ENCODE assay signal across 14 mouse cellular contexts in genomic region chr5:92484880-92485279, GRCm38 (mm10). TPM values are rescaled to one million over a fixed set of nuclear protein-coding genes. Genes with fewer than 3 reads are reported as not detected.
DNase-seq lines count a peak whose midpoint lies in the region; ATAC-seq and TF ChIP-seq lines count a peak whose summit lies in the region.
"Had no signal": no experiment of that assay in that cellular context is flagged by ENCODE, and none has a peak within 500 bp of the region (broad histone marks: within the 10 kb centered on the region; RNA-seq: fewer than 3 reads in every experiment).

No protein-coding gene starts in this region.

- H3K27ac ChIP-seq in spleen, adult 2 months (ENCODE audit: insufficient read depth, low read length): no peak overlapping the region
- H3K27ac ChIP-seq: forebrain, embryonic 13.5 days; kidney, embryonic 15.5 days; limb, embryonic 13.5 days; midbrain, embryonic 10.5 days had no signal

- no peak for TF ChIP-seq POLR2A in spleen, adult 2 months (IDR thresholded peaks at IDR 0.05; ENCODE audit: low read depth, low read length)

- no peak overlapping the region for H3K4me3 ChIP-seq in spleen, adult 2 months (ENCODE audit: extremely low read depth, insufficient read depth, insufficient read length)
- H3K4me3 ChIP-seq: forebrain, embryonic 13.5 days; kidney, embryonic 15.5 days; limb, embryonic 13.5 days; midbrain, embryonic 10.5 days had no signal

- DNase-seq in spleen, adult 2 months (ENCODE audit: low read depth in 1 of 2, low spot score in 2 of 2): peak; percentile 12 to 33
- no peak for DNase-seq in spleen, postnatal 14 days (ENCODE audit: low spot score in 2 of 2)
- DNase-seq in natural killer cell, adult 2 months (ENCODE audit: low spot score in 2 of 2): peak; percentile 31 to 56
- no peak for DNase-seq in urinary bladder, adult 18-20 months (ENCODE audit: low spot score in 2 of 2)
- no peak for DNase-seq in layer of hippocampus, postnatal 25 days (ENCODE audit: extremely low spot score in 1 of 2, low spot score in 1 of 2)
- DNase-seq in gastrocnemius, postnatal 36 days: no peak
- DNase-seq: adrenal gland, adult 8-10 months; cerebellum, adult 18-20 months; right cerebral cortex, postnatal 25 days had no signal

- peaks cover 14% of the 10 kb centered on the region for H3K36me3 ChIP-seq in spleen, adult 2 months (ENCODE audit: control insufficient read depth, insufficient read depth, low read length)

- peaks cover 4% of the 10 kb centered on the region; the same call in 1 of the 2 replicates for H3K4me1 ChIP-seq in spleen, adult 2 months (ENCODE audit: control insufficient read depth, insufficient read depth, insufficient read length)
- H3K4me1 ChIP-seq: midbrain, embryonic 10.5 days had no signal

- intact Hi-C loops in gastrocnemius, postnatal 36 days (cut with DNase I): no loop called here

- peak; percentile 30 to 46; a peak in 1 of 4 replicates for ATAC-seq in hematopoietic stem cell, adult 5-6 weeks (replicated peaks in 1 of 2; ENCODE audit: insufficient read depth in 1 of 2, low FRiP score in 2 of 2, low TSS enrichment in 1 of 2, low read depth in 1 of 2, poor library complexity in 2 of 2, severe bottlenecking in 2 of 2)
- ATAC-seq: forebrain, embryonic 13.5 days had no signal

- H3K27me3 ChIP-seq in spleen, adult 2 months (ENCODE audit: control insufficient read depth, insufficient read depth, low read length): no peaks in the 10 kb centered on the region
- H3K27me3 ChIP-seq: forebrain, embryonic 13.5 days; kidney, embryonic 15.5 days; limb, embryonic 13.5 days had no signal

- TF ChIP-seq CTCF in spleen, adult 2 months (IDR thresholded peaks at IDR 0.05; ENCODE audit: extremely low read depth, insufficient read depth, insufficient read length, insufficient replicate concordance): no peak

- WGBS in spleen, adult 2 months: 52% methylated on average over 7 of the region's 7 CpGs

RNA-seq across cellular contexts. Expression of gene Scarb2, which starts 21.8 kb away (rescaled TPM):
- 15.4 and 16.0 TPM in 2 replicates for polyA plus RNA-seq in spleen, adult 2 months (2012; rRNA removed)
- total RNA-seq in hematopoietic stem cell, adult 5-6 weeks (2017): 51.3 and 59.4 TPM in 2 replicates
- total RNA-seq in layer of hippocampus, postnatal 25 days (2021): 10 to 100 TPM; 91.2 to 92.7 TPM
- total RNA-seq in gastrocnemius, postnatal 36 days (2021): 10 to 100 TPM; 69.8 to 76.7 TPM

RNA-seq across cellular contexts. Expression of gene Nup54, which starts 49.9 kb away (rescaled TPM):
- polyA plus RNA-seq in spleen, adult 2 months (2012; rRNA removed): 12.2 and 12.4 TPM in 2 replicates
- 61.3 and 76.1 TPM in 2 replicates for total RNA-seq in hematopoietic stem cell, adult 5-6 weeks (2017)
- total RNA-seq in layer of hippocampus, postnatal 25 days (2021): 10 to 100 TPM; 30.0 to 38.5 TPM
- total RNA-seq in gastrocnemius, postnatal 36 days (2021): 1 to 10 TPM; 8.1 to 8.2 TPM

Comparison
In these comparisons a context has a peak if more than half of its experiments do, and no peak if none do; other contexts are left out.
1. DNase-seq: peak in spleen, adult 2 months (2 of 2) and natural killer cell, adult 2 months (2 of 2); none in spleen, postnatal 14 days (0 of 2), urinary bladder, adult 18-20 months (0 of 2), layer of hippocampus, postnatal 25 days (0 of 2) and gastrocnemius, postnatal 36 days (0 of 2).